24 mouse cellular contexts compared by ENCODE assay signal in the genomic region with DNA sequence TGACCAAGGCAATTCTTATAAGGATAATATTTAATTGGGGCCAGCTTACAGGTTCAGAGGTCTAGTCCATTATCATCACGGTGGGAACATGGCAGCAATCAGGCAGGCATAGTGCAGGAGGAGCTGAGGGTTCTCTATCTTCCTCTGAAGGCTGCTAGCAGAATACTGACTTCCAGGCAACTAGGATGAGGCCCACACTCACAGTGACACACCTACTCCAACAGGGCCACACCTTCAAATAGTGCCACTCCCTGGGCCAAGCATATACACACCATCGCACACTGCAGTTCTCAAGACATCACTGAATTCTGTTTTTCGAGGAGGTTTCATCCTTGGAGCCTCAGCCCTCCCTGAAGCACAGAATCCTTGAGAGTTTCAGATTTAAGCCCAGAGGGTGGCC. TPM values are rescaled to one million over a fixed set of nuclear protein-coding genes. Genes with fewer than 3 reads are reported as not detected.
"Had no signal": no experiment of that assay in that cellular context is flagged by ENCODE, and none has a peak within 500 bp of the region (broad histone marks: within the 10 kb centered on the region; RNA-seq: fewer than 3 reads in every experiment).

No protein-coding gene starts in this region.

- H3K4me1 ChIP-seq: kidney, embryonic 15.5 days; limb, embryonic 12.5 days had no signal

- H3K4me2 ChIP-seq: heart, embryonic 13.5 days; heart, embryonic 15.5 days; hindbrain, embryonic 13.5 days; hindbrain, embryonic 15.5 days; kidney, embryonic 15.5 days; limb, embryonic 12.5 days had no signal

- ATAC-seq: forebrain, postnatal 0 days; hindbrain, postnatal 0 days; intestine, embryonic 16.5 days had no signal

- H3K9me3 ChIP-seq: heart, embryonic 13.5 days; heart, embryonic 15.5 days; hindbrain, embryonic 13.5 days; hindbrain, embryonic 15.5 days; kidney, embryonic 15.5 days; limb, embryonic 10.5 days; limb, embryonic 12.5 days had no signal

- DNase-seq: forebrain, postnatal 0 days; gastrocnemius, postnatal 14 days; gastrocnemius, postnatal 36 days; heart, adult 11 months; heart, adult 2 months; heart, postnatal 14 days; heart, postnatal 36 days; kidney, adult 11 months; kidney, adult 2 months; kidney, adult 9 months; kidney, postnatal 25 days; kidney, postnatal 4 days had no signal

- H3K27ac ChIP-seq: heart, adult 2 months; heart, embryonic 13.5 days; heart, embryonic 15.5 days; hindbrain, embryonic 13.5 days; hindbrain, embryonic 15.5 days; hindbrain, postnatal 0 days; kidney, embryonic 15.5 days; kidney, postnatal 0 days; layer of hippocampus, adult 2 months; left cerebral cortex, adult 2 months; limb, embryonic 10.5 days; limb, embryonic 12.5 days had no signal

- H3K4me3 ChIP-seq: heart, adult 2 months; heart, embryonic 13.5 days; heart, embryonic 15.5 days; hindbrain, embryonic 13.5 days; hindbrain, embryonic 15.5 days; kidney, embryonic 15.5 days; layer of hippocampus, adult 2 months; left cerebral cortex, adult 2 months; limb, embryonic 10.5 days; limb, embryonic 12.5 days had no signal

- H3K27me3 ChIP-seq: heart, embryonic 13.5 days; heart, embryonic 15.5 days; hindbrain, embryonic 13.5 days; hindbrain, embryonic 15.5 days; kidney, embryonic 15.5 days had no signal

- H3K36me3 ChIP-seq: heart, embryonic 13.5 days; heart, embryonic 15.5 days; hindbrain, embryonic 15.5 days; kidney, embryonic 15.5 days; limb, embryonic 10.5 days; limb, embryonic 12.5 days had no signal

- H3K9ac ChIP-seq: forebrain, postnatal 0 days; heart, embryonic 13.5 days; heart, embryonic 15.5 days; hindbrain, embryonic 13.5 days; hindbrain, embryonic 15.5 days; kidney, embryonic 15.5 days; limb, embryonic 12.5 days had no signal

RNA-seq across cellular contexts. Expression of a gene that starts 50.7 kb away (rescaled TPM):
- polyA plus RNA-seq: heart, embryonic 13.5 days had no signal
